Mouse (Mus musculus): ENCODE results near the gene Prr5l.
"Not testable (repeated sequence)": the region's sequence is repeated elsewhere in the genome, so short reads cannot be mapped to it uniquely, and the experiment has no call there.

Prr5l gene

GRCm38 (mm10) chr2:101783255-101783654, 99.6 kb downstream of the Prr5l start:
- in situ Hi-C loops (cut with MboI; ENCODE audit: low sequenced_read_pairs), result no loop called here

- in situ Hi-C loops (cut with MboI; ENCODE audit: low sequenced_read_pairs), result no loop called here
Measured at GRCm38 (mm10) chr2:101781357-101781777, 101.5 kb downstream of the Prr5l start.

GRCm38 (mm10) chr2:101778080-101778479, 104.7 kb downstream of the Prr5l start:
- in situ Hi-C loops (cut with MboI; ENCODE audit: low sequenced_read_pairs), result no loop called here

- in situ Hi-C loops (cut with MboI; ENCODE audit: low sequenced_read_pairs), result no loop called here
Measured at GRCm38 (mm10) chr2:101763503-101763902, 119.3 kb downstream of the Prr5l start.

- in situ Hi-C loops (cut with MboI; ENCODE audit: low sequenced_read_pairs), result no loop called here
Measured at GRCm38 (mm10) chr2:101762955-101763386, 119.9 kb downstream of the Prr5l start.

DNA sequence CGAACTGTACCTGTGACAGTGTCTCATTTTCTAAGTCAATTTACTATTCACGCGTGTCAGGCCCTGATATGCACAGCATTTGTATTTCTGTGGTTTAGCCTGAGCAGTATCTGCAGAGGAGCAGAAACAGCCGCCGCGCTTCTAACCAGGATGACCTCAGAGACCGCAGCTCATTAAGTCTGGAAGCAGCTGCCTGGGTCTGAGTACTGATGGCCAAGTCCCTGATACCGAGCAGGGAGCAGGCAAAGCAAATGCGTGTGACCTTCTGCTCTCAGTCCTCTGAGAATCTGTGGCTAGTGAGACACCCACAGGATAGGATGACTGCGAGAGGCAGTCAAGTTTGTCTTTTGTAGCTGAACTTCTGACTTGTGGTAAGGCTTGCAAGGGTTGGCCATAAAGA, 120.4 kb downstream of the Prr5l start:
- in situ Hi-C loops (cut with MboI; ENCODE audit: low sequenced_read_pairs), result no loop called here

GRCm38 (mm10) chr2:101761898-101762297, 120.9 kb downstream of the Prr5l start:
- in situ Hi-C loops (cut with MboI; ENCODE audit: low sequenced_read_pairs), result no loop called here

- in situ Hi-C loops (cut with MboI; ENCODE audit: low sequenced_read_pairs), result no loop called here
Measured at GRCm38 (mm10) chr2:101759523-101760277, 123.1 kb downstream of the Prr5l start.

- in situ Hi-C loops (cut with MboI; ENCODE audit: low sequenced_read_pairs), result no loop called here
Measured at GRCm38 (mm10) chr2:101757806-101758205, 125.0 kb downstream of the Prr5l start.

GRCm38 (mm10) chr2:101756069-101756753, 126.6 kb downstream of the Prr5l start:
- in situ Hi-C loops (cut with MboI; ENCODE audit: low sequenced_read_pairs), result no loop called here

DNA sequence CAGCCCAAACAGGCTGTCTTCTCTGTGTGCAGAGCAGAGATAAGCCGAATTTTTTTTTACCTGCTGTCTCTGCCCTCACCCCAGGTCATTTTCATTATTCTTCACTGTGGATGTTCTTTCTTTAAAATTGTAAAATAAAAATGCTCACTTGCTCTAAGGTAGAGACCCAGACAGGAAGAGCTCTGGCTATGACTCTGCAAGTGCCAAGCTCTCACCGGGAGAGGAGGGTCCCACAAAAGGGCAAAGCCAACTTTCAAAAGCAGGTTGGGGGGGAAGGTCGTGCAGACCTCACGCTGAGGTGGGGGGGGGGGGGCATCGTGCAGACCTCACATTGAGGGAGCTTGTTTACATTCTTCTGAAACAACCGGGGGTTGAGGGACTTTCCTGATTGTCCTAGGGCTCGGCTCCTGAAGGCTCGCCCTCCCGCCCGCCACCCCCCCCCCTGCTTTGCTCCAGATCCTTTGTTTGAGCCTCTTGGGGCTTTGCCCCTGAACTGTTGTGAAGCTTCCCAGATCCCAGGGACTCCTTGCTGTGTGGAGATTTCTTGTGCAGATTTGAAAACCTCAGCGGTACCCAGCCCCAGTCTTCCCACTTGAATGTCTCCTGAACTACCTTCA, 127.8 kb downstream of the Prr5l start:
- in situ Hi-C loops (cut with MboI; ENCODE audit: low sequenced_read_pairs), result no loop called here

GRCm38 (mm10) chr2:101754428-101754827, 128.4 kb downstream of the Prr5l start:
- in situ Hi-C loops (cut with MboI; ENCODE audit: low sequenced_read_pairs), result no loop called here

- in situ Hi-C loops (cut with MboI; ENCODE audit: low sequenced_read_pairs), result no loop called here
Measured at GRCm38 (mm10) chr2:101752979-101753378, 129.8 kb downstream of the Prr5l start.

- in situ Hi-C loops (cut with MboI; ENCODE audit: low sequenced_read_pairs), result no loop called here
Measured at GRCm38 (mm10) chr2:101752402-101752801, 130.4 kb downstream of the Prr5l start.

GRCm38 (mm10) chr2:101751236-101751922, 131.4 kb downstream of the Prr5l start:
- in situ Hi-C loops (cut with MboI; ENCODE audit: low sequenced_read_pairs), result no loop called here

GRCm38 (mm10) chr2:101746537-101746936, 136.3 kb downstream of the Prr5l start:
- in situ Hi-C loops (cut with MboI; ENCODE audit: low sequenced_read_pairs), result no loop called here

DNA sequence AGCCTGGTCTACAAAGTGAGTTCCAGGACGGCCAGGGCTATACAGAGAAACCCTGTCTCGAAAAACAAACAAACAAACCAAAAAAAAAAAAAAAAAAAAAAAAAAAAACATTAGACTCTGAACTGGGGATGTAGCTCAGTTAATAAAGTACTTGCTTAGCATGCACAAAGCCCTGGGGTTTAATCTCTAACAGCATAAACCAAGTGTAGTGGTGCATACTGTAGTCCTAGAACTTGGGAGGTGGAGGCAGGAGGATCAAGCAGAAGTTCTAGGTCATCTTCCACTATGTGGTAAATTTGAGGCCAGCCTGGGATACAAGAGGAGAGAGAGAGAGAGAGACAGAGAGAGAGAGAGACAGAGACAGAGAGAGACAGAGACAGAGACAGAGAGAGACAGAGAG, 137.2 kb downstream of the Prr5l start:
- in situ Hi-C loops (cut with MboI; ENCODE audit: low sequenced_read_pairs), result not testable (repeated sequence)

- in situ Hi-C loops (cut with MboI; ENCODE audit: low sequenced_read_pairs), result no loop called here
Measured at GRCm38 (mm10) chr2:101742072-101742860, 140.6 kb downstream of the Prr5l start.

DNA sequence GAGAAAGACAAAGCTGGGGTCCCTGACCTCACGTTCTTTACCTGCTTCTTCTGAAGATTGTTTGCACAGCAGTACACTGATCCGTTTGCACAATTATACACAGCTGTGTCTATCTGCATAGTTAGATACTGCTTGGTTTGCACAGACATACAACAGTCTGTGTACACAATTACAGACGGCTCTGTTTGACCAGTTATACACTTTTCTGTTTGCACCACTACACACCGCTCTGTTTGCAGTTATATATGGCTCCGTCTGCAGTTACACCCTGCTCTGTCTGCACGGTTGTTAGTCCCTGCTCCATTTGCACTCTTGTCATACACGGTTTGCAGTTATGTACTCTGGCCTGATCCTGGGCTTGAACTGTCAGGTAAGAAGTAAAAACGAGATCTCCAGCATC, 141.2 kb downstream of the Prr5l start:
- in situ Hi-C loops (cut with MboI; ENCODE audit: low sequenced_read_pairs), result no loop called here

GRCm38 (mm10) chr2:101739914-101740313, 142.9 kb downstream of the Prr5l start:
- in situ Hi-C loops (cut with MboI; ENCODE audit: low sequenced_read_pairs), result no loop called here

Measured in CH12F3 (cell line).